Mouse (Mus musculus): ENCODE data around the gene Upk3bl.

GRCm38 (mm10) chr5:136077001-136077550 lies 22.8 kb downstream of the Upk3bl start:
- no peak for TF ChIP-seq TAL1 (IDR thresholded peaks at IDR 0.05; ENCODE audit: low read length)
- no peak for TF ChIP-seq GATA1 (IDR thresholded peaks at IDR 0.05; ENCODE audit: low read length)
